Mouse (Mus musculus): ENCODE measurements around the gene Tuba4a. TPM values are rescaled to one million over a fixed set of nuclear protein-coding genes. Genes with fewer than 3 reads are reported as not detected.
"Not testable (repeated sequence)": the region's sequence is repeated elsewhere in the genome, so short reads cannot be mapped to it uniquely, and the experiment has no call there.

The Tuba4a gene
- total RNA-seq, 1 experiment from 2014 or later: 133 TPM

DNA sequence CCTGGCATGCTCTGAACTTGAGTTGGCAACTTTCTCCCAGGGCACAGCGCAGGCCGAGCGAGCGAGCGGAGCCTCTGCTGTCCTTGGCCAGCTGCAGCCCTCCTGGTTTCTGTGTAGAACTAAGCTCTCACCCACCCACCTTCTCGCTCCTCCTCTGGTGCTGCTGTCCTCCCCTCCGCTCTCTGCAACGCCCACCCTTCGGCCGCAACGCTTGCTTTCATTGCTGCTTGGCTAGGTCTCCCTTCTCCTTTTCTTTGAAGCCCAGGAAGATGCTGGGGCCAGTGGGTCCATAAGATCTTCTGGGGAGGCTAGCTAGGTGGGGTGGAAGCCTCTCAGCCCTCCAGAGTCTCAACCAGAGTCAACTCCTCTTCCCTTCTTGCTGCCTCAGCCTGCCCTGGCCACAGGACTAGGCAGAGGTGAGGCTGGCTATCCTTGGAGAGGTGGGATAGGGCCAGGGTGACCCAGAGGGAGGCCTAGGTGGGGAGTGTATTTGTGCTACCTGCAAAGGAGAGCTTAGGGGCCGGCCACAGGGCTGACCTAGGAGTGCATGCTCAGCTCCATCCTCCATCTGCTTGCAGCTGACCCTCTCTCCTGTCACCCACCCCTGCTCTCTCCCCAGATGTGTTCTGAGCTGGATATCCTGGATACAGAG lies 24.6 kb upstream of the Tuba4a start:
- ATAC-seq (replicated peaks in 1 of 2; ENCODE audit: insufficient read depth in 1 of 2, low FRiP score in 2 of 2, low TSS enrichment in 1 of 2, low read depth in 1 of 2, poor library complexity in 2 of 2, severe bottlenecking in 2 of 2): no peak

DNA sequence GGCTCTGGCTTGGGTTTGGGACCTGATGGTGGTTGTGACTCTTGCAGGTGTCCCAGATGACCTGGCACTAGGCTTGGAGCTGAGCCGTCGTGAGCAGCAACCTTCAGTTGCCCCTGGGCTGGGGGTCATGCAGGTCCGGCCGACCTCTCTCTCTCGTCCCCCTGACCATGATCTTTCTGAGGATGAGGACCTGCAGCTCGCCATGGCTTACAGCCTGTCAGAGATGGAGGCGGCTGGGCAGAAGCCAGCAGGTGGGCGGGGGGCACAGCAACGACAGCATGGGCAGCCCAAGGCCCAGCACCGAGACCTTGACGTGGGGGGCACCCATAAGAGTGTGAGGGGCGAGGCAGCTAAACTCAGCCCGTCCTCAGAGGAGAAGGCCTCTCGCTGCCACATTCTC lies 23.7 kb upstream of the Tuba4a start:
- no peak for ATAC-seq (replicated peaks in 1 of 2; ENCODE audit: insufficient read depth in 1 of 2, low FRiP score in 2 of 2, low TSS enrichment in 1 of 2, low read depth in 1 of 2, poor library complexity in 2 of 2, severe bottlenecking in 2 of 2)

DNA sequence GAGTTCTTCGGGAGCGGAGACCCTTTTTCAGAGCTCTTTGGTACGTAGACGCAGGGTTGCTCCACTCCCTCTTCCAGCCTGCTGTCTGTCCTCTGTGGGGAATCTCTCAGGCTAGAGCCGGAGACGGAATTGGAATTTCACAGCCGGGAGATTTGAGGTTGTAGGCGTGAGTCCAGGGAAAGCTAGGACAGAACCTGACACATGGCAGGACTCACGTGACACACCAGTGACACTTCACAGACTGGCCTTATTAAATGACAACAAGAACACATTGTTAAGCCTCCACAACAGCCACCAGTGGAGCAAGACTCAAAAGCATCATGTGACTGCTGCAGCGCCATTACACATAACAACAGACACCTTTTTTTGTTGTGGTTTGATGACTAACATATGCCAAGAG lies 19.9 kb upstream of the Tuba4a start:
- no peak for ATAC-seq (replicated peaks in 1 of 2; ENCODE audit: insufficient read depth in 1 of 2, low FRiP score in 2 of 2, low TSS enrichment in 1 of 2, low read depth in 1 of 2, poor library complexity in 2 of 2, severe bottlenecking in 2 of 2)

DNA sequence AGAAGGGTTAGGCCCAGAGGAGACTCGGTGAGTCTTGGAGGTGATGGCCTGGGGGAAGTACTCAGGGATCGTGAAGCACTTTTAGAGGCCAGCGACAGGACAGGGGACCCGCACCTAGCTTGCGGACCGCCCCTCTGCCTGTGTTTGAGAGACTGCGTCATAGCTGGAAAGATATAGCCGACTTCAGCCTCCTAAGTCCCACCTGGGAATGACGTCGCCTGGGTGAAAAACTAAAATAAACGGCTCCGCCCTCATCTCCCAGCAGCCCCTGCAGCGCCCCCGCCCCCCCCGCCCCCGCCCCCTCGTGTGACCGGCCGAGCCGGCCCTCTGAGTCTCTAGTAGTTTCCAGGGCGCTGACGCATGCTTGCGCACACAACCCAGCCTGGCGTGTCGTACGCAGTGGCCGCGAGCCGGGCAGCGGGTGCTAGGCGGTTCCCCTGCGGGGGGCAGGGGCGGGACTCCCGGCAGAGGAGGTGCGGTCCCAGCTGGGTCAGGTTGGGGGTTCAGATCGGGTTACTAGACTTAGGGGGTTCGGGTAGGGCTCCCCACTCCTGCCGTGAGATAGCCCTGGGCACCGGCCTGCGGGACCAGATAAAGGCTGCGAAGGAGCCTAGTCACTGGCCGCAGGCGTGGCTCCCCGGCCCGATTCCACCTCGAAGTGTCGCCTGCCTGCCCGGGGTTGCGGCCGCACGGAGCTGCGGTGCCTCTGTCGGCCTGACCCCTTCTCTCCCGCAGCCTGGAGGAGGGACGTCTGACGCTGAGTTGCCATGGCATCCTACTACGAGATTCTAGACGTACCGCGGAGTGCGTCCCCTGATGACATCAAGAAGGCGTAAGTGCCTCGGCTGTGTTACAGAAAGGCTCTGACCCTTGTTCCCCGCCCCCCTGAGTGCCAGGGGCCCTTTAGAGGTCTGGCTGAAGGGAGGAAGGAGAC lies 16.7 kb upstream of the Tuba4a start, which contains the start of gene Dnajb2:
Gene Dnajb2, plus strand, starts transcription at position 290 of the 934 bp plus-strand sequence.
- ATAC-seq (replicated peaks in 1 of 2; ENCODE audit: insufficient read depth in 1 of 2, low FRiP score in 2 of 2, low TSS enrichment in 1 of 2, low read depth in 1 of 2, poor library complexity in 2 of 2, severe bottlenecking in 2 of 2): peak; percentile 66 to 78

DNA sequence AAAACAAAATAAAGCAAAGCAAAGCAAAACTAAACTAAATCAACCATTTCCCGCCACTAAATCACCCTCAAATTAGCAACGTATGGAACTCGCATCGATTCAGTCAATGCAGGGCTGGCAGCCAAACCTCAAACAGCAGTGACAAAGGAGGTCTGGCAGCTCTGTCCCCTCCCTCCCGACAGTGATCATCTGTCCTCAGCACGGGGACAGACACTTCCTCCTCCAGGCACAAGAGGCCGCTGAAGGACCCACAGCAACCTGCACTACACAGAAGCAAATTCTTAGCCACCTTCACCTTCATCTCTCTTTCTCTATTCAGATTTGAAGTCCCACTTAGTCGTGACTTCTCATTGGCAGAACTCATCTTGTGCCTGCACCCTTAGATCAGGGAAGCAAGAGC lies 14.9 kb upstream of the Tuba4a start:
- ATAC-seq (replicated peaks in 1 of 2; ENCODE audit: insufficient read depth in 1 of 2, low FRiP score in 2 of 2, low TSS enrichment in 1 of 2, low read depth in 1 of 2, poor library complexity in 2 of 2, severe bottlenecking in 2 of 2): peak; percentile 73 to 78

DNA sequence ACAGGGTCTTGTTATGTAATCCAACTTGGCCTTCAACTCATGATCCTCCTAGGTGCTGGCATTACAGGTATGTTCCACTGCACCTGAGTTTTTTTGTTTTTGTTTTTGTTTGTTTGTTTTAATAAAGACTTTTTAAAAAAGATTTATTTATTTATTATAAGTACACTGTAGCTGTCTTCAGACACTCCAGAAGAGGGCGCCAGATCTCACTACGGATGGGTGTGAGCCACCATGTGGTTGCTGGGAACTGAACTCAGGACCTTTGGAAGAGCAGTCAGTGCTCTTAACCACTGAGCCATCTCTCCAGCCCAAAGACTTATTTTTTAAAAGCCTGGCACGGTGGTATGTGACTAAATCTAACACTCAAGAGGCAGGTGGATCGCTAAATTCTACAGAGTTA lies 12.8 kb upstream of the Tuba4a start:
- not testable (repeated sequence) for ATAC-seq (replicated peaks in 1 of 2; ENCODE audit: insufficient read depth in 1 of 2, low FRiP score in 2 of 2, low TSS enrichment in 1 of 2, low read depth in 1 of 2, poor library complexity in 2 of 2, severe bottlenecking in 2 of 2)

DNA sequence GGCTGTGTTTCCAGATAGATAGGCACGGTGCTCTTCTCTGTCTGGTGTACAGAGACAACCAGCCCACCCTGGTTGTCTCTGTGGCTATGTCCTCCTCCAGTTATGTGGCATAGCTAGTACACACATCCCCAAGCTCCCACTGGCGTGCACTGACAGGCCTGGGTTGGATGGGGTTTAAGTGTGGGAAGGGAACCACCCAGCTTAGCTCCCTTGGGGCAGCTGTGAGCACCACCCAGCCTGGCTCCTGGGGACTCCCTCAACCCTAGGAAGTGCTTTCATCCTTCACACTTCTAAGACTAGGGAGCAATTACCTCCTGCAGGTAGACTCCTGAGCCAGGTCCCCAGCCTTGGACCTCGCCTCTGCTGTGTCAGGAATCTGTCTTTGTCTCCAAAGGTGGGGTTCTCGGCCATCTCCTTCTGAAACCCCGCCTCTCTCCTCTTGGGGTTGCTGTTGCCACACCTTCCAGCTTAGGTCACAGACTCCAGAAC lies 12.0 kb upstream of the Tuba4a start, which contains the start of gene A630095N17Rik:
Gene A630095N17Rik, minus strand, starts transcription at position 439 of the 489 bp plus-strand sequence.
- no peak for ATAC-seq (replicated peaks in 1 of 2; ENCODE audit: insufficient read depth in 1 of 2, low FRiP score in 2 of 2, low TSS enrichment in 1 of 2, low read depth in 1 of 2, poor library complexity in 2 of 2, severe bottlenecking in 2 of 2)

DNA sequence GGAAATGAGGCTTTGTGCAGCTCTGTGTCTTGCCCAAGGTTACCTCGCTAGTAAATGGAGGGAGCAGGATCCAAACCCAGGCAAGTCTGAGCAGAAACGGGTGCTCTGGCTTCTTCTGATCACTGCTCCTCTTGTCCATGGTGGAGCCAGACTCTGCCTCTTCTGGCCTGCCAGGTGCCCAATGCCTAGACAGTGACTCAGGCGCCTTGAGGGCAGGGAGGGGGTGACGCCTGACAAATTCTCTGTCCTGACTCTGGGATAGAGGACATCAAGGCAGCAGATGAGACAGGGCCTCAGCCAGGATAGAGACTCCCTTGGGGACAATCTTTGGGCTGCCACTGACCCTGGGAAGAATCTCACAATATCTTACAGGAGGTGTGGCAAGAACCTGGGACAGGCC lies 11.6 kb upstream of the Tuba4a start:
- no peak for ATAC-seq (replicated peaks in 1 of 2; ENCODE audit: insufficient read depth in 1 of 2, low FRiP score in 2 of 2, low TSS enrichment in 1 of 2, low read depth in 1 of 2, poor library complexity in 2 of 2, severe bottlenecking in 2 of 2)

DNA sequence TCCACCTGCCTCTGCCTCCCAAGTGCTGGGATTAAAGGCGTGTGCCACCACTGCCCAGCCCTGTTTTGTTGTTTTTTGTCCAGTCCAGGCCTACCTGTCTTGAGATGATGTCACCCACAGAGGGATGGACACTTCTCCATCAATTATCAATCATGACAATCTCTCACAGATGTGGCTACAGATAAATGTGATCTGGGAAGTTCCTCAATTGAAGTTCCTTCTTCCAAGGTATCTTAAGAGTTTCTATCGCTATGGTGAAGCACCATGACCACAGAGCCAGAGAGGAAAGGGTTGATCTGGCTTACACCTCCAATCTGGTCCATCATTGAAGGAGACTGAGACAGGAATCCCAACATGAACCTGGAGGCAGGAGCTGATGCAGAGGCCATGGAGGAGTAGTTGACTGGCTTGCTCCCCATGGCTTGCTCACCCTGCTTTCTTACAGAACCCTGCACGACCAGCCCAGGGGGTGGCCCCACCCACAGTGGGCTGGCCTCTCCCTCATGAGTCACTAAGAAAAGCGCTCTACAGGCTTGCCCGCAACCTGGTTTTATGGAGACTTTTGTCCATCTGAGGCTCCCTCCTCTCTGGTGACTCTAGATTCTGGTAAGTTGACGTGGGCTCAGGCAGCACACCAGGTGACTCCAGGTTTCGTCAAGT lies 10.8 kb upstream of the Tuba4a start:
- no peak for ATAC-seq (replicated peaks in 1 of 2; ENCODE audit: insufficient read depth in 1 of 2, low FRiP score in 2 of 2, low TSS enrichment in 1 of 2, low read depth in 1 of 2, poor library complexity in 2 of 2, severe bottlenecking in 2 of 2)

DNA sequence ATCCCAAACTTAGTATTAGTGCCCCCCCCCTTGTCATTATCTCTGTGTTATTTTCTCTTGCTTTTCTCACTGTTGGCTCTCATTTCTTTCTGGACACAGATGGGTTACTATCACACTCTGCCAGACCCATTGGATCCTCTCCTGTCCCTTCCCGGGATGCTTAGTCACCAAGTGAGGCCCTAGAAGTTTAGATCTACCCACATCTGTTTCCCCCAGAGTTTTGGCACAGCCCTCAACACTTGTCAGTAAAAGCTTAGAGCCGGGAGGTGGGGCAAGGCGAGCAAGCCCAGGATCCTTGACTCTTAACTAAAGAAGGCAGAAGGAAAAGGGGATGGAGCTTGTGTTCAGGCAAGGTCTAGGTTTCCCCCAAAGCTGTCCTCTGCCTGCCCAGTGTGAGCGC lies 9.5 kb upstream of the Tuba4a start:
- peak; percentile 79 to 82 for ATAC-seq (replicated peaks in 1 of 2; ENCODE audit: insufficient read depth in 1 of 2, low FRiP score in 2 of 2, low TSS enrichment in 1 of 2, low read depth in 1 of 2, poor library complexity in 2 of 2, severe bottlenecking in 2 of 2)

DNA sequence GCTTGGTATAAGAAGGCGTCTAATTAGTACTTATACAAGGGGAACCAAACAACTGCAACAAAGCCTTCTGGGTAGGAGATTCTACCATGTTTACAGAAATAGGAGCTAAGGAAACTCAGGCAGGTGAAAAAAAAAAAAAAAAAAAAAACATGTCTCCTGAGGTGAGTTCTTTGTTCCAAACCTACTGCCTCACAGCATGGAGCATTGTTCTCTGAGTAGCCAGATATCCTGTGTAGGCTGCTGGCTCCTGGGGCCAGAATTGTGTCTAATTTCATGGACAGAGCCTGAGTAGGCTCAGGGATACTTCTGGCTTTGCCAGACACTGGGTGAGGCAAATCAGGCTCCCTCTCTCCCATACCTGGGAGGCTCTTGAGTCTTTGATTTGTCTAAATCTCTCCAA lies 8.0 kb upstream of the Tuba4a start:
- ATAC-seq (replicated peaks in 1 of 2; ENCODE audit: insufficient read depth in 1 of 2, low FRiP score in 2 of 2, low TSS enrichment in 1 of 2, low read depth in 1 of 2, poor library complexity in 2 of 2, severe bottlenecking in 2 of 2): no peak

DNA sequence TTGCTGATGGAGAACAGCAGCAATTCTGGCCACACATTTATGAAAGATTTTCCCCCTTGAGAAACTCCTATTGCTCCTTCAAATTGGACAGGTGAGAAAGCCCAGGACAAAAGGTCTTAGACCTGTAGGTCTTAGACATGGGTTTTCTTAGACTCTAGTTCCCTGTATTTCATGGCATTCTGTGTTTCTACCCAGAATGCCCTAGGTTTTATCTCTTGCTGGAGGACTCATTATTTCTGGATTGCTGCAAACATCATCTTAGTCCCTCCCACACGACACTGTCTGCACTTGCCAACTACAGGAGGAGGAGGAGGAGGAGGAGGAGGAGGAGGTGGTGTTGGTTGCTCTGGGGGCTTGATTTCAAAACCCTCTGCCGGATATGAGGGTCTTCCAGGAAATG lies 6.5 kb upstream of the Tuba4a start:
- no peak for ATAC-seq (replicated peaks in 1 of 2; ENCODE audit: insufficient read depth in 1 of 2, low FRiP score in 2 of 2, low TSS enrichment in 1 of 2, low read depth in 1 of 2, poor library complexity in 2 of 2, severe bottlenecking in 2 of 2)

DNA sequence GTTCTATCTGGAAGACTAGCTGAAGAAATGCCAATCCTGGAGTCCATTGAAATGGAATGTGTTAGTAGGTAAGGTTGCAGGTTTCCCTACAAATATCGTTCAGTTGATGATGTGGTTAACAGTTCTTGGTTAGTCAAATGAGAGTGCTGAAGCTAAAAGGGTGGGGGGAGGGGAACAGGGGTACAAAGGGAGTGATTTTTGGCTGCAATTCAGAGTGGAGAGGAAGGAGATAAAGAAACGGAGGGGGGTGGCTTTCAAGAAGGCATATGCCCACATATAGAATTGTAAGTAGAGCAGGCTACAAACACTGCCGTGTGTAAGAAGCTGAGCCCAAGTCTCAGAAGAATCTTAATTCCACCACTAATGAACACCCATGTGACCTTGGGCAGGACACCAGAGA lies 5.8 kb upstream of the Tuba4a start:
- no peak for ATAC-seq (replicated peaks in 1 of 2; ENCODE audit: insufficient read depth in 1 of 2, low FRiP score in 2 of 2, low TSS enrichment in 1 of 2, low read depth in 1 of 2, poor library complexity in 2 of 2, severe bottlenecking in 2 of 2)

DNA sequence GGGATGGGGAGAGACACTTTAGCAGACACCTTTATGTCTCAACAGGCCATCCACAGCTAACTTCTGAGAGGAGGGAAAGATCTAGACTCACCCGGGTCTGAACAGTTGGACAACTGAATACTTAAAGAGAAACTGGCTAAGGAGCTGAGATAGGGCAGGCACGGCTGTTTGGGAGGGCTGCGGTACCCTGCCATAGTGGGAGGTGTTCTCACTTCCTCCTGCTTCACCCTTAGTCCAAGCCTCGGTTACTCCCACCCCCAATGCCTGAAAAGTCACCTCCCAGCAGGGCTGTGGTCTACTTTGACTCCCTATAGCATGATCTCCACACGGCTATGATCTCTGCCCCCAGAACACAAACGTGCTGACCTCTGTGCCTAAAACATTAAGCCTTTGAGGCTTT lies 3.9 kb upstream of the Tuba4a start:
- ATAC-seq (replicated peaks in 1 of 2; ENCODE audit: insufficient read depth in 1 of 2, low FRiP score in 2 of 2, low TSS enrichment in 1 of 2, low read depth in 1 of 2, poor library complexity in 2 of 2, severe bottlenecking in 2 of 2): peak; percentile 48 to 53; a peak in 3 of 4 replicates

DNA sequence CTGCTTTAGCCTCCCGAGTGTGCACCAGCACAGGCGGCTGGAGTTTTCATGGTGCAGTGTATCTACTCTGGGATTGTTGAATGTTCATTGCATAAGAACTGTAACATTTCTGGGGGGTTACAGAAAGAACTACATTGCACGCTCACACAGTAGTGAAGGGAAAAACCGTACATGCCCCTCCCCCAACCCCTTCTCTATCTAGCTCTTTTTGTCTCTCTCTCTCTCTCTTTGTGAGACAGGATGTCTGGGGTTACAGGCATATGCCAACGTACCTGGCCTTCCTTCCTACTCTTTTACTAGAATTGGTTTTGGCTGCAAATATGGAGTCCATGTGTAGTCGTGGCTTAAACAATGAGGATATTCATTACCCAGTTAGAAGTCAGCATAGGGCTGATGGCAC lies 3.3 kb upstream of the Tuba4a start:
- ATAC-seq (replicated peaks in 1 of 2; ENCODE audit: insufficient read depth in 1 of 2, low FRiP score in 2 of 2, low TSS enrichment in 1 of 2, low read depth in 1 of 2, poor library complexity in 2 of 2, severe bottlenecking in 2 of 2): no peak

DNA sequence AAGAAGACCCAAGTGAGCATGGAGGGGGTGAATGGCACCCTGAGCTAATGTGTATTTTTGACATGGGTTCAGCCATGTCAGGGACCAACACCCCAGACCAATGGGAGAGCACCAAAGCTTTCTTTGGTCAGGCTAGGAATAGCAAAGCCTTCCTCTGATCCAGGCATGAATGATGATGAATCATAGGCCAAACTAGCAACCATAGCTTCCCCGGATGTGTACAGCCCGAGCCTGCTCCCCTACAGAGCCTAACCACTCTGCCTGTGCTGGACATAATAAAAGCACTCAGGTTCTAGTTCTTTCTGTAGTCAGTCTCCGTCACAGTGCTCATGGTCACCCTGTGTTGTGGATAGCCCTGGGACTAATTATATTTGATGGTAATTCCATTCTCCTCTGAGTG lies 1.9 kb upstream of the Tuba4a start:
- ATAC-seq (replicated peaks in 1 of 2; ENCODE audit: insufficient read depth in 1 of 2, low FRiP score in 2 of 2, low TSS enrichment in 1 of 2, low read depth in 1 of 2, poor library complexity in 2 of 2, severe bottlenecking in 2 of 2): no peak

DNA sequence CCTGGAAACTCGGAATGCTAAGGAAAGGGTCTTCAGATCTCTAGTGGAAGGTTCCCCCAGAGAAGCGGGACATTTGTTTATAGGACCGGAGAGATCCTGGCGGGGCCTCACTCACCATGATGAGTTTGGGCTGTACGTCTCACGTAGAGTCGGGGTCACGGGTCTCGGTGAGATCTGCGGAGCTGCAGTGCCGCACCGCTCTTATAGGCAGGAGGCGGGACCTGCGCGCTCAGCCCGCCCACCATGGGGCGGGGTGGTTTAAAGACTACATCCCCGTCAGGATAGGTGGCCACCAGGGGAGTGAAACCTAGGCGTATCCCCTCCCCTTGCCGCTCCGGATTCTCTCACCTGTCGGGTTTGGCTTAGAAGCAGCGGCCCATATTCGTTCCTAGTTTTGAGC lies 587 bp downstream of the Tuba4a start:
- ATAC-seq (replicated peaks in 1 of 2; ENCODE audit: insufficient read depth in 1 of 2, low FRiP score in 2 of 2, low TSS enrichment in 1 of 2, low read depth in 1 of 2, poor library complexity in 2 of 2, severe bottlenecking in 2 of 2): peak; percentile 84 to 86
